Mouse (Mus musculus) lung, embryonic 15.5 days (tissue): Measurements from ENCODE around the gene Ets1. TPM values are rescaled to one million over a fixed set of nuclear protein-coding genes. Genes with fewer than 3 reads are reported as not detected.

ENCODE experiments used
- ATAC-seq: fragments of 200-750 bp; cut with Nextera tagmentation; 2 replicates; pipeline ENCODE4 v1.8.0; 2017; ENCODE audit warnings: moderate number of reproducible peaks, borderline replicate concordance; ENCODE audit not compliant: low FRiP score, low TSS enrichment; ENCODE audit errors: extremely low read depth
- H3K27ac ChIP-seq: fragments of 300-500 bp; sonication (generic); 2 replicates; pipeline ENCODE4 v1.5.1; 2015; ENCODE audit warnings: moderate library complexity, mild to moderate bottlenecking, inconsistent platforms
- H3K27me3 ChIP-seq: fragments of 300-500 bp; sonication (generic); 2 replicates; pipeline ENCODE4 v1.6.1; 2015; ENCODE audit warnings: inconsistent platforms
- H3K36me3 ChIP-seq: fragments of 300-500 bp; sonication (generic); 2 replicates; pipeline ENCODE4 v1.6.1; 2015; ENCODE audit warnings: inconsistent platforms
- H3K4me1 ChIP-seq: fragments of 300-500 bp; sonication (generic); 2 replicates; pipeline ENCODE4 v1.6.1; 2015; ENCODE audit warnings: inconsistent platforms
- H3K4me2 ChIP-seq: fragments of 300-500 bp; sonication (generic); 2 replicates; pipeline ENCODE4 v1.6.1; 2015; ENCODE audit warnings: inconsistent platforms, mild to moderate bottlenecking, moderate library complexity
- H3K4me3 ChIP-seq: fragments of 300-500 bp; sonication (generic); 2 replicates; pipeline ENCODE4 v1.5.1; 2015; ENCODE audit warnings: mild to moderate bottlenecking, inconsistent platforms
- H3K9ac ChIP-seq: fragments of 300-500 bp; sonication (generic); 2 replicates; pipeline ENCODE4 v1.6.1; 2015; ENCODE audit warnings: inconsistent platforms
- H3K9me3 ChIP-seq: fragments of 300-500 bp; sonication (generic); 2 replicates; pipeline ENCODE4 v1.6.1; 2016; ENCODE audit warnings: inconsistent platforms
- WGBS: fragments of 180-500 bp; shearing (Covaris S2); methylation state at CpG from one replicate; pipeline ENCODE4 v1.1.7; 2015; 5-methylcytosine and 5-hydroxymethylcytosine counted together
- polyA plus RNA-seq: library from polyadenylated mRNA; unstranded; fragments of >200 nt; fragmentation: Nextera tagmentation; extraction: Ambion mirVana; gene quantifications from 2 replicates; pipeline ENCODE4 v1.2.1, GENCODE M21; 2015

Gene Ets1
- polyA plus RNA-seq, 1 experiment from 2014 or later, result 106 TPM

DNA sequence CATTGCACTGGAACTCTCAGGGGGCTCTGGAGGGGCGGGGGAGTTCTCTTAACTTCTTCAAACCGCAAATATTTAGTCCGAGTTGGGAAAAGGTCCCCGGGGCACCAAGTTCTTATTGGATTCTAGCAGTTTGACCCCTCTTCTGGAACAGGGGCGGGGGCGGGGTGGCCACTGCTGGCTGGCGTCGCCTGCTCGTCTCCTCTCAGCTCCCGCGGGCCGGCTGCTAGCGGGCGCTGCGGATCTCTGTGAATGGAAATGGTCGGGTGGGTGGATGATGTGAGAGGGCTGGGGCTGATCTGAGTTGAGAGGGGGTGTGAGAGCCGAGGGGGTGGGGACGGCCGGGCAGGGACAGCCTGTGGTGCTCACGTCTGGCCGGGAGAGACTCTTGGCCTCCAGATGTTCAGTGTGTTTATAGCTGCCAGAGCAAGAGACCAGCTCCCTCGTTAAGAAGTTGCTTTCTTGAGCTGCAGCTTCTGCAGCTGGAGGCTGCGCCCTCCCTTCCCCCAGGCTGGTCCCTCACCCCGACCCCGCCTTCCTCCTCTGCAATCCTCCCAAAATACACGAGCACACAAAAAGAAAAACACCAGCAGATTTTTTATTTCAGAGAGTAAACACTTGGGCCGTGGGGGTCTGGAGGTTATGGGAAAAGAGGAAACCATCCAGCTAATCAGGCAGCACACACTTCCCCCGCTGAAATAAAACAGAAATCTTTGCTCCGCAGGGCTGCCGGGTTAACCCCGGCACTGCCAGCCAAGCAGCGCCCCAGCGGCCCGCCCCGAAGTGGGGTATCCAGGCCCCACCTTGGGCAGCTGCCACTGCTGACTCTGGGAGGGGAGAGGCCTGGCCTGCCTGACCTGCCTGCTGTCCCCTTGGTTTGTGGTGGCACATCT is 36.2 kb downstream of the Ets1 start:
- Histone ChIP-seq H3K9me3 (no peaks in the 10 kb centered on the region), H3K27me3 (no peaks in the 10 kb centered on the region), H3K27ac (peak overlapping the region; percentile 95), H3K4me3 (peak overlapping the region; percentile 28), H3K36me3 (no peaks in the 10 kb centered on the region), H3K9ac (peak overlapping the region; percentile 31; the same call in 1 of the 2 replicates), H3K4me1 (peaks cover 88% of the 10 kb centered on the region), H3K4me2 (peak overlapping the region; percentile 60)
- peak; percentile 89 for ATAC-seq
- WGBS, result 1% methylated on average over 35 of the region's 35 CpGs

DNA sequence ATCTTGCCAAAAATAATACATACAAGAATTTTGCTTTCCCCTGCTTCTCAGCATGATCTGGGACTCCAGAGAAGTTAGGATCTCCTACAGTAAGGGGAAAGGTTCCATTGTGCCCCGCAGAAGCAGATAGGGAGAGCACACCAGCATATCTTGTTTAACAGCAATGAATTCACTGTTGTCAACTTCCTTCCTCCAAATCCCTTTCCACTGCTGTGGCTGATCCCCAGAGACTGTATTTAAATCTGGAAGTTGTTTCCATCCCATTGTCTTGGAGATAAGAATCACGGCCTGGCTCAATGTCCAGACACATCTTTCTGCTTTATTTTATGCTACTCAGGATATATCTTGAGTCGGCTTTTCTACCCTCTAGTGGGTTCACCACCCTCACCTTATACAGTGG is 37.9 kb downstream of the Ets1 start:
- H3K27ac ChIP-seq, result peak overlapping the region; percentile 83
- H3K36me3 ChIP-seq, result no peaks in the 10 kb centered on the region
- 66% methylated on average over 3 of the region's 3 CpGs for WGBS
- no peak overlapping the region for H3K4me3 ChIP-seq
- H3K9me3 ChIP-seq, result no peaks in the 10 kb centered on the region
- H3K9ac ChIP-seq, result no peak overlapping the region
- H3K4me2 ChIP-seq, result no peak overlapping the region
- no peaks in the 10 kb centered on the region for H3K27me3 ChIP-seq
- peaks cover 79% of the 10 kb centered on the region for H3K4me1 ChIP-seq
- no peak for ATAC-seq

DNA sequence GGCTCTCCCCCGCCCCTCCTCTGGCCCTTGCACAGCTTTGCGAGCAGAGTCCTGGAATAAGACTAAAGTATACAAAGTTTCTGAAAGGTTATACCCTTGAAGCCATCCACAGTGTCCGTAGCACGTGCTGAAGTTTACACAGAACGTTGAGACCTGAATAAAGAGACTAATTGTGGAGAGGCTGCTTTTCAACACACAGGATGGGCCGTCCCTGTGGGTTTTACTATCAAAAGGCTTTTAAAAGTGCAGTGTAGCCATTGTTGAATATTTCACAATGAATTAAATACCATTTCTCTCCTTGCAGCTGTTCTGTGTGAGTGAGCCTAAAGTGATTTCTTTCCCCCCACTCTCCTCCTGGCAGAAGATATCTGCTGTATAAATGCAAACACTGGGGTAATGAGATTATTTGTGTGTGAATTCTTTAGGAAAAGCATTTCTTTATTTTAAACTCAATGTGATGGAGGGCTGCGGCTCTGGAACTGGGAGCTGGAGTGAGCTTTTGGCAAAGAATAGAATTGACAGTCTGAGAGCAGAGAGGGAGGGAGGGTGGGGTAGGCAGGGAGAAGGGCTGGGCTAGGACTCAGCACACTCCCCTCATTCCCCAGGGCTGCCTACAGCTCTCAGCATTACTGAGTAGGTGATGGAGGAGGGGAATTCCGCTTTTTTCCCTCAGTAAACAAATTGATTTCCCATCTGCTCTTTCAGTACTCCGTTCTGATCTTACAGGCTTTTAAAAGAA is 39.8 kb downstream of the Ets1 start:
- Histone ChIP-seq H3K27ac (peak overlapping the region; percentile 83), H3K4me3 (no peak overlapping the region), H3K36me3 (no peaks in the 10 kb centered on the region), H3K27me3 (no peaks in the 10 kb centered on the region), H3K9me3 (no peaks in the 10 kb centered on the region), H3K9ac (no peak overlapping the region; the same call in 1 of the 2 replicates), H3K4me2 (peak overlapping the region; percentile 40), H3K4me1 (peaks cover 68% of the 10 kb centered on the region)
- ATAC-seq, result peak; percentile 77
- 7% methylated on average over 9 of the region's 9 CpGs for WGBS

DNA sequence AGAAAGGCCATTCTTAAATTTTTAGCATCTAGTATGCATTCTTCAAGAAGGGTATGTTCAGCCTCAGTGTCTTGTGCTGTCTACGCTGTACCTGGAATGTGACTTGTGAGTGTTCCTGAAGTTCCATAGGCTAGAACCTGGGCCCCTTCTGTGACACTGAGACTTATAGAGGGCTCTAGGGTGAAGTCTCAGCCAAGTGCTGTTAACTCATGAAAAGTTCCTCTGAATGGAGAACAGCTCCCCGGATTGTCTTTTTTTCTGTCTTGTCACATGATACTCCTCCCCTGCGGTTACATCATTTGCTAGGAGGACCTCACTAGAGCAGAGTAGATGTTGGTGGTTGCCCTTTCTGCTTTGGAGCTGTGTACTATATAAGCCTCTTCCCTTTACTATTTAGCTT is 40.5 kb downstream of the Ets1 start:
- WGBS, result 12% methylated on average over 3 of the region's 3 CpGs
- Histone ChIP-seq H3K9ac (no peak overlapping the region), H3K27ac (peak overlapping the region; percentile 83), H3K36me3 (no peaks in the 10 kb centered on the region), H3K4me2 (peak overlapping the region; percentile 40), H3K27me3 (no peaks in the 10 kb centered on the region), H3K9me3 (no peaks in the 10 kb centered on the region), H3K4me3 (no peak overlapping the region), H3K4me1 (peaks cover 61% of the 10 kb centered on the region)
- no peak for ATAC-seq

DNA sequence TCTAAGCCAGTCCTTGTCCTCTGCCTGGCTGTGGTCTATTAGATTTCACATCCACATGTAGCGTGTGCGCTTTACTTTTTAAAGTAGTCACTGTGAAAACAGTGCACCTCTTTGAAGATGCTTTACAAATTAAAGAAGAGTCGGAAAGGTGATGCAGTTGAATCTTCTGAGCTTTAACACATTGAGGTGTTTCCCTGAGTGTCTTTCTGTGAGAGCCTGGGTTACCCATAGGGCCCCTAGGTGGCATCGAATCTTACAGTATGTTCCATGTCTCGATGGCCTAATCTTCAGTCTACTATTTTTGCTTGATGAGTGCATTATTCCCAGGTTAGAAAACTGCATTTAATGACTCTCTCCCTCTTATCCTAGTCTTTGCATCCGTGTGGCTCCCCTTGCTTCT is 41.6 kb downstream of the Ets1 start:
- Histone ChIP-seq H3K27me3 (no peaks in the 10 kb centered on the region), H3K9me3 (no peaks in the 10 kb centered on the region), H3K9ac (no peak overlapping the region), H3K4me3 (no peak overlapping the region), H3K36me3 (no peaks in the 10 kb centered on the region), H3K27ac (no peak overlapping the region), H3K4me1 (peaks cover 51% of the 10 kb centered on the region), H3K4me2 (no peak overlapping the region)
- no peak for ATAC-seq
- 84% methylated on average over 6 of the region's 6 CpGs for WGBS

DNA sequence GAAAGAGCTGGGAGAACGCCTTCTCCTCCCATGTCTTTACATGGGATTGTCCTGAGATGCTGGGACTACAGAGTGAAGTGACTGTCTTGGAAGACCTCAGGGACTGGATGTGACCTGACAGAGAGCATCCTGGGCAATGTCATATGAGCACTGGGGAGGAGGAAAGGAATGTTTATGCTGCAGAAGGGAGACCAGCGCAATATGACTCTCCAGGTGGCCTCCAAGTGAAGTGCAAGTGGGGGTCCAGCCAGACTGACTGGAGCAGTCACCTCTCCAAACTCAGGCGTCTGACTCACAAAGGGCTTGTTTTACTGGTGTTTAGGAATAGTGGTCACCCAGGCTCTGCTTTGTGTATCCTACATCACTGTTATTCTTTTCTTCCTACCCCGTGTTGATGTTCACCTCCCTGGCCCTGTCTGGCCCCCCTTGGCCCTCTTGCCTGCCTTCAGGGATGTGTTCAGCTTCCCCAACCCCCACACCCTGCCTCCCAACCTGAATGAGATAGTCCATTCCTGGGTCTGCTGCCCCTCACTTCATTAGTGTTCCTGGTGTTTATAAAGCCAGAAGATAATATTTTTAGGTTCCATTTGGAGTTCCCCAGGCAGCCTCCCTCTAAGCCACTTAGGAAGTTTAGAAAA is 42.2 kb downstream of the Ets1 start:
- no peak overlapping the region for H3K27ac ChIP-seq

DNA sequence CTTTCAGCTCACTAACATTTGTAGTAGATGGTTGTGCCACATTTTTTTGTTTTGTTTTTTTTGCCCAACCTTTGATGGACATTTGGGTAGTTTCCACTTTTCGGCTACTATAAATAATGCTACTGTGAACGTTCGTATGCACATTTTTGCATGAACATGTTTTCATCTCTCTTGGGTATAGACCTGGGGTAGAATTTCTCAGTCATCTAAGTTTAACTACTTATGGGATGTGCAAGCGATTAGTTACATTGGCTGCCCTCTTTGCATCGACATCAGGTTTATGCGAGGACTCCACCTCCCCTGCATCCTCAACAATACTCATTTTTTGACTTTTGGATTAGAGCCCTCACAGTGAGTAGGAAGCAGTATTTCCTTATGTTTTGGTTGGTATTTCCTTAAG is 43.5 kb downstream of the Ets1 start:
- no peak overlapping the region for H3K4me2 ChIP-seq
- no peak overlapping the region for H3K9ac ChIP-seq
- no peak overlapping the region for H3K4me3 ChIP-seq
- H3K9me3 ChIP-seq, result no peaks in the 10 kb centered on the region
- peaks cover 34% of the 10 kb centered on the region for H3K4me1 ChIP-seq
- H3K27me3 ChIP-seq, result no peaks in the 10 kb centered on the region
- ATAC-seq, result no peak
- H3K27ac ChIP-seq, result no peak overlapping the region
- WGBS, result 67% methylated on average over 6 of the region's 6 CpGs
- no peaks in the 10 kb centered on the region for H3K36me3 ChIP-seq

More for the DNA sequence above, 42.2 kb downstream of the Ets1 start:
- no peaks in the 10 kb centered on the region for H3K27me3 ChIP-seq
- ATAC-seq, result no peak
- H3K4me2 ChIP-seq, result no peak overlapping the region
- H3K9ac ChIP-seq, result no peak overlapping the region
- no peaks in the 10 kb centered on the region for H3K36me3 ChIP-seq
- no peak overlapping the region for H3K4me3 ChIP-seq
- 40% methylated on average over 4 of the region's 4 CpGs for WGBS
- peaks cover 45% of the 10 kb centered on the region for H3K4me1 ChIP-seq
- no peaks in the 10 kb centered on the region for H3K9me3 ChIP-seq

DNA sequence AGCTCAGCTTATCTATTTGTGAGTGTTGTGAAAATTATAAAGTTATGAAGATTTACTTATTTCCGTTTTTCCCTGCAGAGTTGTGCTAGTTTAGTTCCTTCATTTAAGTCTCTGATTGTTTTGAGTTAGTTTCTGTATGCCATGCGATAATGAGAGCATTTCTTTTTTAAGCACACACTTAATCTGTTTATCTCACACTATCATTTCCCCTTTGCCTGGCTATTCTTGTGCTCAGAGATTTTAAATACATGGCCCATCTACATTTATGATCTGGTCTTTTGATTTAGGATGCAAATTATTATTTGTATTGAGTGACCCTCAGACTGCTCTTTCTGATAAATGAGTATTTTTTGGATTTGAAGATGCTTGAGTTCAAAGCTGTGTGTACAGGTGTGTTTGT is 44.2 kb downstream of the Ets1 start:
- Histone ChIP-seq H3K4me3 (no peak overlapping the region), H3K4me1 (peaks cover 28% of the 10 kb centered on the region), H3K27me3 (no peaks in the 10 kb centered on the region), H3K27ac (no peak overlapping the region), H3K9ac (no peak overlapping the region), H3K4me2 (no peak overlapping the region), H3K36me3 (no peaks in the 10 kb centered on the region), H3K9me3 (no peaks in the 10 kb centered on the region)
- 50% methylated on average over 2 of the region's 2 CpGs for WGBS
- no peak for ATAC-seq

DNA sequence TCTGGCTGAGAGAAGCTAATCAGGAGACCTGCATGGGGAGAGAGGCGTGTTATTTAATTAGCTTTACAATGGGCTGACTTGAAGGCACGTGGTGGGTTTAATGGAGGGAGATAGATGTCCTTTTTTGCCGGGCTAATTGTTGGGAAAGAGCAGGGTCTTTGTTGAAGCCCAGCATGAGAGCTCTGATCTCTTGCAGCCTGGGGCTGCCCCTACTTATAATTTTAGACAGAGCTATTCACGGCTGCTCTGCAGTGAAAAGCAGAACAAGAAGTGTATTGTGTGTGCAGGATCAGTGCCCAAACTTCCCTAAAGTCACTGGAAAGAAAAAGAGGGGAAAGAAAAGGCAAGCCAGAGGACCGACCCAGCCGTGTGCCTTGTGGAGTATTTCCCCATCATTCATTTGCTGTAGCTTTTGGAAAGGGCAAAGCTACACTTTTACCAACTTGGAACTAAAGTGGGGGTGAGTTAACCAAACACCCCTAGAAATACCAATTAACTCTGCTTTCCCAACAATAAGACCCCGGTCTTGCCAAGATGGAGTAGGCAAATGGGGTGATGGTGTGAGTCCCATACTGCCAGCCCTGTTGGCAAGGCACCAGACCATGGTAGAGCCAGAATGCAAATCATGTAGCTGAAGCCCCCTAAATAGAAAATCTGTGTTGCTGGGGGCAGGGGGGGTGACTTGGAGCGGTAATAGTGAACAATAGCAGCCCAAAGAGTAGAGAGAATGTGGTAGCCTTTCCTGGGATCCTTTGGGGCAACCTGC is 50.0 kb downstream of the Ets1 start:
- 52% methylated on average over 8 of the region's 8 CpGs for WGBS

DNA sequence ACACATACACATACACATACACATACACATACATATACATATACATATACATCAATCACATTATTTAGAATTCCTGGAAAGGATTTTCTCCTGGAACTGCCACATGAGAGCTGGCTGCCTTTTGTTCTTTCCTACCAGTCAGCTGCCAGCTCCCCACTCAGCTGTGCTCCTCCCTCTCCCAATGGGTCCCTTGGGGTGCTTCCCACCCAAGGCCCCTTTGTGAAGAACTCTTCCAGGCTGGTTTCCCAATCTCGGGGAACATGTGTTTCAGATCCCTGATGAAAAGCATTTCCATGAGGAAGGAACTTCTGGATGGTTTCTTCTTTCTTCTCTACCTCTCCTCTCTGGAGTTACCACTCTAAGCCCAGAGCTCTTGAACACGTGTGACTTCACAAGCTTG is 52.3 kb downstream of the Ets1 start:
- Histone ChIP-seq H3K4me1 (0 out of 2 replicates have a peak, but pooled peaks cover 13% of the 10 kb centered on the region), H3K27me3 (no peaks in the 10 kb centered on the region), H3K36me3 (no peaks in the 10 kb centered on the region), H3K9ac (no peak overlapping the region), H3K4me2 (no peak overlapping the region), H3K4me3 (no peak overlapping the region), H3K27ac (no peak overlapping the region), H3K9me3 (no peaks in the 10 kb centered on the region)
- 45% methylated on average over 2 of the region's 2 CpGs for WGBS
- no peak for ATAC-seq

More for the DNA sequence above, 50.0 kb downstream of the Ets1 start:
- Histone ChIP-seq H3K4me2 (no peak overlapping the region), H3K27ac (no peak overlapping the region), H3K4me1 (0 out of 2 replicates have a peak, but pooled peaks cover 13% of the 10 kb centered on the region), H3K4me3 (no peak overlapping the region), H3K27me3 (no peaks in the 10 kb centered on the region), H3K36me3 (no peaks in the 10 kb centered on the region), H3K9me3 (no peaks in the 10 kb centered on the region), H3K9ac (no peak overlapping the region)
- ATAC-seq, result no peak

DNA sequence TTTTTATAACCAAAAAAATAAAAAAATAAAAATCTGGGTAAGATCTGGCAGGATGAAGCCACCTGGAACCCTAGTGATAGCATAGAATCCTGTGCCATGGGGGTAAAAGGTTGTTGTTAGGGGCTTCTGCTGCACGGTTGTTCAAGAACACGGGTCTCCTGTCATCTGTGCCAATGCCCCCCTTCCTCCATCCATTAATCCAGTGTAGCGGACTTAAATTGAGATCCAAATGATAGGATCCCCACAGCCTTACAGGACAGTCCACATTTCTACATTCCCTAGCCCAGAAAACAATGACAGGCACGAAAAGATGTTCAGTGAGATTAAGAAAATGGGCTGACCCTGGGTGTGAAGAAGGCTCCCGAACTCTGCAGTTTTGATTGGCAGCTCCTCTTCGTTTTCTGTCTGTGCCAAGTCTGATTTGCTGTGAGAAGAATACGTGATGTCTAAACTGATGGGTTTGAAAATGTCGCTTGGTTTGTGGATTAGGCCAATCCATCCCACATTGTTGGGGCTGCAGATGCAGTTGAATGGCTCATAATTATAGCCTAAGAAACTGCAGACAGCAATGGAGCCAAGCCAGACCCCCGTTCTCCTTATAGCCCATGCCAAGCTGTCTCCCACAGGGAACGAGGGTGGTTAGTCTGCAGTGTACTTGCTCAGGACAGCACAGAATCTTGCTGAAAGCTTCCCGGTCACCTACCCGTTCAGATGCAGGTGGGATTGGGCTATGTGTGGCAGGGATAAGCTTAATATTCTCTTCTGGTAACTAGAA is 55.3 kb downstream of the Ets1 start:
- no peak overlapping the region for H3K4me3 ChIP-seq
- H3K9ac ChIP-seq, result no peak overlapping the region
- H3K36me3 ChIP-seq, result no peaks in the 10 kb centered on the region
- H3K27me3 ChIP-seq, result no peaks in the 10 kb centered on the region
- H3K27ac ChIP-seq, result no peak overlapping the region
- WGBS, result 76% methylated on average over 12 of the region's 12 CpGs
- peaks cover 10% of the 10 kb centered on the region; the same call in 1 of the 2 replicates for H3K4me1 ChIP-seq
- H3K4me2 ChIP-seq, result no peak overlapping the region
- H3K9me3 ChIP-seq, result no peaks in the 10 kb centered on the region
- ATAC-seq, result no peak
